Mouse (Mus musculus) CD4-positive, CD25-positive, alpha-beta regulatory T cell, adult 4 months (primary cell): ENCODE results near the gene Anxa5. TPM values are rescaled to one million over a fixed set of nuclear protein-coding genes. Genes with fewer than 3 reads are reported as not detected.

ENCODE experiments used
- ATAC-seq: one replicate; pipeline ENCODE4 v1.8.0; 2017
- polyA plus RNA-seq, 2 experiments: library from polyadenylated mRNA; unstranded; fragments of 100-300 nt; shearing (Covaris generic); gene quantifications; one replicate each; pipeline ENCODE4 v1.2.1; 2017

The Anxa5 gene
- polyA plus RNA-seq = 100 to 1,000 TPM; 149 to 172 TPM

GRCm38 (mm10) chr3:36475532-36476087 is at the start of gene Anxa5, which contains the start of gene 1810062G17Rik:
Gene Anxa5, minus strand, starts transcription at chr3:36475894.
Gene 1810062G17Rik, plus strand, starts transcription at chr3:36475937.
- ATAC-seq = peak; percentile 94

GRCm38 (mm10) chr3:36524466-36524865 is 48.8 kb upstream of the Anxa5 start:
- no peak for ATAC-seq

GRCm38 (mm10) chr3:36522137-36522536 is 46.4 kb upstream of the Anxa5 start:
- no peak for ATAC-seq

- ATAC-seq = no peak
These were observed 45.7 kb upstream of the Anxa5 start, which contains the start of gene Gm11549 for GRCm38 (mm10) chr3:36521073-36522060. Gene Gm11549, minus strand, starts transcription at chr3:36521813.

GRCm38 (mm10) chr3:36516196-36516595 is 40.5 kb upstream of the Anxa5 start:
- ATAC-seq = no peak

GRCm38 (mm10) chr3:36511491-36511890 is 35.8 kb upstream of the Anxa5 start:
- no peak for ATAC-seq

GRCm38 (mm10) chr3:36505809-36506735 is 30.4 kb upstream of the Anxa5 start:
- no peak for ATAC-seq

- ATAC-seq = no peak
These were observed 29.6 kb upstream of the Anxa5 start for GRCm38 (mm10) chr3:36505306-36505705.

- no peak for ATAC-seq
These were observed 25.9 kb upstream of the Anxa5 start for GRCm38 (mm10) chr3:36501546-36501945.

- no peak for ATAC-seq
These were observed 25.3 kb upstream of the Anxa5 start for GRCm38 (mm10) chr3:36500976-36501375.

GRCm38 (mm10) chr3:36499418-36499817 is 23.7 kb upstream of the Anxa5 start:
- no peak for ATAC-seq

- ATAC-seq = no peak
These were observed 22.5 kb upstream of the Anxa5 start for GRCm38 (mm10) chr3:36498224-36498623.

- peak; percentile 74 for ATAC-seq
These were observed 21.1 kb upstream of the Anxa5 start for GRCm38 (mm10) chr3:36496746-36497145.

GRCm38 (mm10) chr3:36496273-36496672 is 20.6 kb upstream of the Anxa5 start:
- ATAC-seq = no peak

- ATAC-seq = peak; percentile 86
These were observed 19.7 kb upstream of the Anxa5 start for GRCm38 (mm10) chr3:36495436-36495835.

GRCm38 (mm10) chr3:36494613-36495012 is 18.9 kb upstream of the Anxa5 start:
- no peak for ATAC-seq

- ATAC-seq = no peak
These were observed 18.1 kb upstream of the Anxa5 start for GRCm38 (mm10) chr3:36493641-36494283.

GRCm38 (mm10) chr3:36492716-36493391 is 17.2 kb upstream of the Anxa5 start:
- no peak for ATAC-seq

GRCm38 (mm10) chr3:36491535-36491934 is 15.8 kb upstream of the Anxa5 start:
- no peak for ATAC-seq

- ATAC-seq = no peak
These were observed 13.9 kb upstream of the Anxa5 start for GRCm38 (mm10) chr3:36489590-36489910.

- no peak for ATAC-seq
These were observed 13.3 kb upstream of the Anxa5 start for GRCm38 (mm10) chr3:36488899-36489589.
